Mouse (Mus musculus): ENCODE measurements around the gene Podxl.

GRCm38 (mm10) chr6:31534705-31535104, 29.1 kb downstream of the Podxl start:
- TF ChIP-seq CTCF (IDR thresholded peaks at IDR 0.05; ENCODE audit: low read depth, low read length) (no peak), POLR2A (IDR thresholded peaks at IDR 0.05; ENCODE audit: extremely low read depth, insufficient read depth, low read length) (no peak)
